Mouse (Mus musculus): ENCODE data around the gene Lhpp.

- TF ChIP-seq POLR2A (IDR thresholded peaks at IDR 0.05; ENCODE audit: low read depth, low read length), result no peak
- TF ChIP-seq CTCF (IDR thresholded peaks at IDR 0.05; ENCODE audit: borderline replicate concordance, insufficient read depth, low read length), result no peak
Observed at GRCm38 (mm10) chr7:132611530-132611929, 1.1 kb downstream of the Lhpp start.
